Mouse (Mus musculus) induced T-regulatory cell, adult 2 months (primary cell): Measurements from ENCODE around the gene Slfn1.
"Not testable (repeated sequence)": the region's sequence is repeated elsewhere in the genome, so short reads cannot be mapped to it uniquely, and the experiment has no call there.

Source experiments
- DNase-seq: peaks from one replicate; pipeline ENCODE4 v3.0.0-alpha.2; 2012; ENCODE audit warnings: low read depth

Slfn1 gene

DNA sequence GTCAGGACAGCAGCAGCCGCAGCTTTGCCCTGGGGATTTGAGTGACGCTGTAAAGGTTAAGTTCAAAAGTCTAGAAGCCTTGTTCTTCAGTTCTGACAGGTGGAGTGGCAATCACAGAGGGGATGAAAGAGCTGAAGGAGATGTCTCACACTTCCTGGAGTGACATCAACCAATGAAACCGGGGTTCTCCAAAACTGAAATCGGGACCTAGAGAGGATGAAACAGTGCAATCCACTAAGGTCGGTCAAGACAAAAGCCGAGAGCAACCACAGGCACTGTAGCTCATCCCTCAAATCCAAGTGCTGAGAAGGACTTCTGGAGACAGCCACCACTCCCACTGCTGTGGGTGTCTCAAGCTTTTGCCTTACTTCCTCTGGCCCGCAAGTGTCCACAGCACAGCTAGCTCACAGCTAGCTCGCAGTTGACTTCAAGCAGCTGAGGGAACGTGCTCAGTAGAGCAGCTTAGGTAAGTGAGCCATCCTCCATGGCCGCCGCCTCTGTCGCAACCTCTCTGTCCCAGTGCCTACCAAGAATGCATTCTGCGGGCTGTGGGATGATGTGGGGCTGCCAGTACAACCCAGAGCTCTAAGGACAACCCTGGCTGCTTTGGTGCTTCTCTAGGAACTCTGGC is at the start of gene Slfn1:
Gene Slfn1, plus strand, starts transcription at position 253 of the 631 bp plus-strand sequence.
- DNase-seq, result peak; percentile 77

DNA sequence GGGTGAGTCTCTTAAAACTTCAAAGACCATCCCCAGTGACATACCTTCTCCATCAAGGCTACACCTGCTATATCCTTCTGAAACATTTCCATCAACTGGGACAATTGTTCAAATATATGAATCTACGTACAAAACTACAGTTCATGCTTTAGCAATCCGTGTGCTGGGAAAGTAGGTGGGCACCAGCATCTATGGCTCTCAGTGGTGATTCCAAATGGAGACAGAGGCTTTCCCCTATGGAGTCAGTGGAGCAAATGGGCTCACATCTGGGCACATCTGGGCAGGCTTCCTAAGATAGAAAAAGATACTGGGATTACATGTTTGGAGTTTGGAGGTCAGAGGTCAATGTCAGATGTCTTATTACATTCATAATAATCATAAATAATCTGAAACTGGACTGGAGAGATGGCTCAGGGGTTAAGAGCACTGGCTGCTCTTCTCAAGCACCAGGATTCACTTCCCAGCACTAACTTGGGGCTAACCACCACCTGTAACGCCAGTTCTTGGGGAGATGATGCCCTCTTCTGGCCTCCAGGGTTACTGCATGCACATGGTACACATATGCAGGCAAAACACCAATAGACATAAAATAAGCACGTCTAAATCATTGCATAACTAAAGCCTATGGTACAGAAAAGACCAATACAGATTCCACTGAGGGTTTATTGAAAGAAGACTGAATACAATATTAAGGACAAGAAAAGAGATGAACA is 48.5 kb upstream of the Slfn1 start:
- DNase-seq, result peak; percentile 64

DNA sequence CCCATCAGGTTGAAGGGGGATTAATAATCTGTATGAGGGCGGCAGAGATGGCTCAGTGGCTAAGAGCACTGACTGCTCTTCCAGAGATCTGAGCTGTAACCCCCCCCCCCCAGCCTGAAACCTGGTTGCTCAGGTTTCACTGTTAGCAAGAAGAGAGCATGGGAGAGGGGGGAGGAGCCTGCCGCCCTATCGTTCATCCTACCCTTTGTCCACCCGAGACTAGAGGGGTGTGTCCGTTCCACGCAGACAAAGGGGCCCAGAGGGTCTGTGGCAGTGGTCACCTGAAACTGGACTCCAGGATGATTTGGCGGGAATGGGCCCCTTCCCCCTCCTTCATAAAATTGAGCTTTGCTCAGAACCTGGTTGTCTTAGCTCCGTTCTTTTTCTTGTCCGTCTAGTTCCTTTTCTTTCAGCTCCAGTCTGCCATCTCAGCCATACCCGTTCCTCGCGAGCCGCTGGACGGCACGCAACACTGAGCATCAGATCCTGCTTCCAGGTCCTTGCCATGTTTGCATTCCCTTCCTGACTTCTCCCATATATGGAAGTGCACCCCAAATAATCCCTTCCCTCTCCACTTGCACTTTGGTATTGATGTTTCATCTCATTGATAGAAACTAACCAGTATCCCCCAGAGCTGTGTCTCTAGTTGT is 46.2 kb upstream of the Slfn1 start:
- no peak for DNase-seq

DNA sequence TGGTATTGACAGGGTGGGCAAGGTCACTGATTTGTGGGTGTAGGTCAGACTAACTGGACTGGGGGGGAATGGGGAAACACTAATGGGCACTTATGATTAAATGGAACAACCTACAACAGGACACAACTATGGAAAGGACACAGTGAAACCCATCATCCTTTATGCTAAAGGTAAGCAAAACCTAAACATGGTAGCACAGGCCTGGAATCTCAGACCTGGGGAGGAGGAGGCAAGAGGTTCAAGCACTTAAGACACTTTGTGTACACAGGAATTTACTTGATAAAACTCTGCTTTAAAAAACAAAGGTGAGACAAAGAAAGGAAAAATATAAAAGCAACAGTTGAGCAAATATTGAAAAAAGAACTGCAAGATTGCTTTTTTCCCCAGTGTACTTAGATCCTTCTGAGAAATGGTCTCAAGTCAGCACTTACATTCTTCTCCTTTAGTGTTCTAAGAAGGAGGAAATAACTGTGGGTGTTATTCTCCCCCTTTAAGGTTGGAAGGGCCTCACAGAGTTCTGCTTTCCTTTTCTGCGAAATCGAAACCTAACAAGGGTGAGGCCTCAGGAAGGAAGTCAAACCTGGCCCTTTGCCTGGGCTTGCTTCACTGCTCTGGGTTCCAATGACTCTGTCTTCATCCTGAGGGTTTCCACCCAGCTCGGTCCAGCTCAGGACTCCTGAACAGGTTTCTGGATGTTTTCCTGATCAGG is 38.8 kb upstream of the Slfn1 start:
- DNase-seq, result peak; percentile 95

DNA sequence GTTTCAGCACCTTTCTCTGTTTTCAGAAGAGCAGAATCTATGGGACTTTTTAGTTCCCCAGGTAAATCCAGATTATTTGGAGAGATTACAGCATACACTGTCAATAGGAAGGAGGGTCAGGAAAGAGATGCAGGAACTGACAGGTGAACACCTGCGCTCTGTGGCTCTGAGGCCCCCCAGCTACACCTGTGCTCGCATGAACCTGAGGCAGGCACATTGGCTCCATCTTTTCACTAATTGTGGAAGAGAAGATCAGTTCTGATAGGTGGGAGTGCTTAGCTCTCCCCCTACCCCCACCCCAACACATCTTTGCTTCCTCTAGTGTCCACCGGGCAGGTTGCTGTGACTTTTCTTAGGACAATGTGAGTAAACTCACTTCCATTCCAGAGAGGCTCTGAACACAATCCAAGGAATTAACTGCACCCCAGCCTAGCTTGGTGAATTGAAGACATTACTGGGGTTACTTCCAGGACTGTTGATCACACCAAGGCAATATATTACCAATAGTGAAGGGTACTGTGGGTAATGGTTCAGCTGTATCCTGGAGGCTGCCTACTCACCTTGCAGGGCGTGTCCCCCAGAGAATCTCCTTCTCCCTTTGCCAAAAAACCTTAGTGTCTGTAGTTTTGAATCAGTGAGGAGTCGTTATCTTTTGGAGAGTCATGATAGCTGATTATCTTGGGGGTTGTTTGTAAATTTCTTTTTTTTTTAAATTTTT is 38.1 kb upstream of the Slfn1 start:
- DNase-seq, result peak; percentile 70

DNA sequence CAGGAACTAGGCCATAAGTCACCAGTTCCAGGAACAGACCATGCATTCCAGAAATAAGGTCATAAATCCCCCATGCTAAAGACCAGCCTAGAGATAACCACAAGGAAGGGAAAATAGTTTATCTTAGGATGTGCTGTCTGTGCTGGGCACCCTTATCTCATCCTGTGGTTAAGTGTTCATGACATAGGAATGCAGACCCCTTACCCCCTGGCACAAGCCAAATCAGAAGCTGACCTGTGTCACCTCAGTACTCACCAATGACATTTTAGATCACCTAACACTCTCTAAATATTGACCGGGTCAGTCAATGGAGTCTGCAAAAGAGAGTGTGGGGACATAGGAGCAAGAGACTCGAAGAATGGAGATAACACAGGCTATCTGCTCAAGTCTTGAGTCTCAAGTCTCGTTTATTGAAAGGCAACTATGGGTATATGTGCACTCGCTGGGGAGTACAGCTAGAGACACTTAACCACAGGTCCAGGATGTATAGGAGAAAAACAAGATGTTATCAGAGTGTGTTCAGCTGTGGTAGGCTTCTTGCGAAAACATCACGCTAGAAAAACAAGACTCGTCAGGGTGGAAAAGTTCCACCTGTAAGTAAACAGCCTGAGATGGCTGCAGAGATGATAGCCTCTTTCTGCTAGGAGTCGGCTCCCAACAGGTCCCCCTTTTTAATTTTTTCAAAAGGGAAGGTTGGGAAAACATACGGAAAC is 37.0 kb upstream of the Slfn1 start:
- DNase-seq, result peak; percentile 90

DNA sequence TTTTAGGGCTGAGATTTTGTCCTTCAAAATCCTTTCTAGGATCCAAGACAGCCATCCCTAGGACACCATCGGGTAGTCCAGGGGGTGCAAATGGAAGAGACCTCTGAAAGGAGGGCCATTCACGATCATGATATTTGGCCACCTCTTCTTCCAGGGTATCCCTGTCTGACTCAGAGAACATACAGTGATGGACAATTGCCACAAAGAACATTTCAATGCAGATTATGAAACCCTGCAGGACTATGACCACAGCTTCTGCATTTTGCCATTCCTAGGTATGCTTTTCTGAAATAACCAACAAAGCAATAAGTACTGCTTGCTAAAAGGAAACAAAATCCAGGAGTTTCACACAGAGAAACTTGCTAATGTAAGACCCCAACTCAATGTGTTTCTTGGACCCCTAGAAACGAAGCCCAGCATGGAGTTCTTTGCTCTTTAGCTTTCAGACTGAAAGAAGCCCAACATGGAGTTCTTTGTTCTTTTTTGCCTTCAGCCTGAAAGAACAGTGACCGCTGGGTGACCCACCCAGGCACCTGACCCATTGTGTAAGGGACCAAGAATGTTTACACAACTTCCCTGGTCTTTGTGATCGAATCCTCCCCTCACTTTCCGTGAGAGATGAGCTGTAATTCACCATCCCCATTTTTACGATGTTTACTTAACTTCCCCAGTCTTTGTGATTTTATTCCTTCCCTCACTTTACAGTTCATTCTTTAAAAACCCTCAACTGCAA is 33.7 kb upstream of the Slfn1 start:
- DNase-seq, result no peak

DNA sequence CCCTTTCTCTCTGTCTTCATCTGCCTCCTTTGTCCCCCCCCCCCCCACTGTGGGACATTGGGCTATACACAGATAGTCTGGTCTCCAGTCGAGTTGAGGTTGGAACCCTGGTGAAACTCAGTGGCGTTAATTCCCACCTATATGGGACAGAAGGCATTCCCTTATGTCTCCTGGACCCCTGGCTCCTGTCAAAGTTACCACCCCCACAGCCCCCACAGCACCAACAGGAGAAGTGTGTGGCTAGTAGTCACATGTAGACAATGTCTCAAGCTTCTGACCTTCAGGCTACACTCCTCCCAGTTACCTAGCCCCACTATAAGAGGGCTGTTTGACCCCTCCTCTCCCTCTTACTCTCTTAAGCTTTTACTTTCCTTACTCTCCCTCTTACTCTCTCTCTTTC is 32.5 kb upstream of the Slfn1 start:
- no peak for DNase-seq

DNA sequence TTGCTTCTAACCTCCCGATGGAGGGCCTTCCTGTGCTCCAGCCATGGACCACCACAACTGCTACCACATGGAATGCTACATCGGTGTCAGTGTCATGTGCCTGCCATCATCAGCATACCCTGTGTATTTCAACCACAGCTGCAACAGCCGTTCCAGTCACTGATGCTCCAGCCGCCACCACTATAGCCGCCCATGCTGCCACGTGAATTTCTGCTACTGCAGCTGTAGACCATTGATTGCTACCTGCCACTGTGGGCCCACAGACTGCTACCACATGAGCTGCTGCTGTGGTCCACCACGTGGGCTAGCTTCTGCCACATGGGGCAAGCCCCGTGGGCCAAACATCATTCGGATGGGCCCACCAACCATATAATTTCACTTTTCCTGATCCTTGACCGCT is 31.9 kb upstream of the Slfn1 start:
- no peak for DNase-seq

DNA sequence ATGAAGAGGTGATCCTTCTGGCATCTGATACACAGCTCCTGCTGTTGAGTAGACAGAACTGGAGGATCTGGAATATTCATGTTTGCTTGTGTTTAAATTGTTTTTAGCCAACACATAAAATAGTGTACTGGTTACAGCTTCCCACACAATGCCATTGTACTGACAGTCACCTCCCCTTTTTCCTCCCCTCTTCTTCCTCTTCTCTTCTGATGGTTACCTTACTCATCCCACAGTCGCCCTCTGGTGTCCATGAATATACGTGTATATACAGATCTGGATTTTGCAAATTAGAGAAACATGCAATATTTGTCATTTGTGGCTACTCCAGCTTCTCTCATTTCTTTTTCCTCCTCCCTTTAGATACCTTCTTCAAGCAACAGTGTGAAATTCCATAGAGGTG is 1.5 kb upstream of the Slfn1 start:
- DNase-seq, result peak; percentile 89

DNA sequence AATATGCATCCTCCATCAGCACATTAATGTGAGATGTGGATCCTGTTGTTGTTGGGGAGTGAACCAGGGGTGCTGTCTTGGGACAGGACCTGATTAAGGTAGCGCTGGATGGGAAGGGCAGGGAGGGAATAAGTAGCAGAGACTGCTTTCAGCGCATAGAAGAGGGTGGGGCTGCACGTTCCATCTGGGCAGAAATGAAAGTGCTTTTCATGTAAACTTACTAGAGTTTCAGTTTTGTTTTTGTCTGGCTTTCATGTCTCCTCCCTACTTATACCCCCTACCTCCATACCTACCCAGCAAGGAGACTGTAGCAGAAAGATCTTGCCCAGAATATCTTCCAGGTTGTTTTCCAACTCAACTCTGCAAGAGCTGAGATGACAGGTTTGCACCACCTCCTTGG is 1.4 kb downstream of the Slfn1 start:
- DNase-seq, result peak; percentile 71

DNA sequence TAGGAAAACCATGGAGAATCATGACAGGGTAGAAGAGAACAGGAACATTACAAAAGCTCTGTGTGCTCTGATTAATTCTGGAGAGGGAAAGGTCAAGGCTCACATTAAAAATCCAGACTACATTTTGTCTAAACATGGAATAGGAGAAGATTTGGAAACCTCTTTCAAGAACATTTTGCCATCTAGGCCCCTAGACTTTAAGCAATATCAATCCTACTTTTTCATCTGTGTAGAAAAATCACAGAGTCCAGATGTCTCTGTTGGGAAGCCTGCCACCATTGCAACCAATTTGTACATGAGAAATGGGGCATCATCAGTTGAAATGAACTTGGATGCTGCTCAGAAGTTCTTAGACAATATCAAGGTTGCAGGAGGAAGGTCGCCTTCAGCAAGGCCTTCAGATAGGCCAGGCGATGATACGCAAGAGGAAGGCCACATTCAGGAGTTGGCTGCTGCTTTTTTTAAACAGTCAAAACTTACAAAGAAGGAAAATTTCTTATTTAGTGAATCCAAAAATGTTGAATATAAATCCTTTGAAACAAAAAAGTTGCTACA is 4.6 kb downstream of the Slfn1 start:
- no peak for DNase-seq

DNA sequence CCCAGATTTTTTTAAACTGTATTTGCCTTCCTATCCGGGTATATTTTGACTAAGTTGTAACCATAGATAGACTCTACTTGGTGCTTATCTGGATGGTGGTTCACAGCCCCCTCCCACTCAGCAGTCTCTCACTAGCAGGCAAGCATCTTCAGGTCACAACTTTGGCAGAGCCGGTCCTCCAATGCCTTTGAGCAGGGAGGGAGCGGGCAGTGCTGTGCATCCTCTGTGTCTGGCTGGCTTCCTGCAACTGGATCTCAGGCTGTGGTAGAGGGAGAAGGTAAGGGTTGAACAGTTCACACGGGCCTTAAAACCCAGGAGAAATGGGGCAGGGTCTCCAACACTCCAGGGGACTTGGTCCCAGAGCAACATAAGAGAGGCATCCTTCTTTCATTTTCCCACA is 6.5 kb downstream of the Slfn1 start:
- DNase-seq, result no peak

DNA sequence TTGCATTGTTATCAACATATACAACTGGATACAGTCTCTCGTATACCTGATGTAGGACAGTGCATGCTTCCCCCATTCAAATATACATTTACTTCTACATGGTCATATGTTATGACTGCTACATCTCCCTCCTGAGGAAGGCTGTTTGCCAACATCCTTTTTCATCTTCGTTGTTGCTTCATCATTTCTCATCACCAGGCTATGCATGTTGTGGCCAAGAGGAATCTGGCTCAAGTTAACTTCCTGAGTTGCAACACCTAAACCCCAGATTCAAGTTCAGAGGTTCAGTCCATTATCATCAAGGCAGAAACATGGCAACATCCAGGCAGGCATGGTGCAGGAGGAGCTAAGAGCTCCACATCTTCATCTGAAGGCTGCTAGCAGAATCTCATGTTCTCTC is 8.3 kb downstream of the Slfn1 start:
- DNase-seq, result no peak

DNA sequence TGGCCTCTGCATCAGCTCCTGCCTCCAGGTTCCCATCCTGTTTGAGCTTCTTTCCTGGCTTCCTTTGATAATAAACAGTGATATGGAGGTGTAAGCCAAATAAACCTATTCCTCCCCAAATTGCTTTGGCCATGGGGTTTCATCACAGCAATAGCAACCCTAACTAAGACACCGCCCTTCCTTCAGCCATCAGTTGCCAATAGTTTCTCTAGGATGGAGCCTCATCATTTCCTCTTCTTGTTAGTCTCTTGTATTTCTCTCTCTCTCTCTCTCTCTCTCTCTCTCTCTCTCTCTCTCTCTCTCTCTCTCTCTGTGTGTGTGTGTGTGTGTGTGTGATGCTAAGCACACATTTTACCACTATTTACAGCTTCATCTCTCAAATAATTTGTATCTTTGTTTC is 9.0 kb downstream of the Slfn1 start:
- not testable (repeated sequence) for DNase-seq

DNA sequence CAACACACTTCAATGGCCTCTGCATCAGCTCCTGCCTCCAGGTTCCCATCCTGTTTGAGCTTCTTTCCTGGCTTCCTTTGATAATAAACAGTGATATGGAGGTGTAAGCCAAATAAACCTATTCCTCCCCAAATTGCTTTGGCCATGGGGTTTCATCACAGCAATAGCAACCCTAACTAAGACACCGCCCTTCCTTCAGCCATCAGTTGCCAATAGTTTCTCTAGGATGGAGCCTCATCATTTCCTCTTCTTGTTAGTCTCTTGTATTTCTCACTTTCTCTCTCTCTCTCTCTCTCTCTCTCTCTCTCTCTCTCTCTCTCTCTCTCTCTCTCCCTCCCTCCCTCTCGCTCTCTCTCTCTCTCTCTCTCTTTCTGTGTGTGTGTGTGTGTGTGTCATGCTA is 20.6 kb downstream of the Slfn1 start:
- not testable (repeated sequence) for DNase-seq

DNA sequence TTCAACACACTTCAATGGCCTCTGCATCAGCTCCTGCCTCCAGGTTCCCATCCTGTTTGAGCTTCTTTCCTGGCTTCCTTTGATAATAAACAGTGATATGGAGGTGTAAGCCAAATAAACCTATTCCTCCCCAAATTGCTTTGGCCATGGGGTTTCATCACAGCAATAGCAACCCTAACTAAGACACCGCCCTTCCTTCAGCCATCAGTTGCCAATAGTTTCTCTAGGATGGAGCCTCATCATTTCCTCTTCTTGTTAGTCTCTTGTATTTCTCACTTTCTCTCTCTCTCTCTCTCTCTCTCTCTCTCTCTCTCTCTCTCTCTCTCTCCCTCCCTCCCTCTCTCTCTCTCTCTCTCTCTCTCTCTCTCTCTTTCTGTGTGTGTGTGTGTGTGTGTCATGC is 32.3 kb downstream of the Slfn1 start:
- not testable (repeated sequence) for DNase-seq
